Mouse (Mus musculus) megakaryocyte, adult 5-6 weeks (primary cell): ENCODE data around the gene 9630041A04Rik. TPM values are rescaled to one million over a fixed set of nuclear protein-coding genes. Genes with fewer than 3 reads are reported as not detected.

Source experiments
- ATAC-seq: 2 replicates; pipeline ENCODE4 v1.8.0; 2016; ENCODE audit warnings: mild to moderate bottlenecking, inconsistent platforms; ENCODE audit not compliant: poor library complexity, severe bottlenecking
- total RNA-seq, 2 experiments: library from RNA; stranded (forward) in 1 of 2; stranded (reverse) in 1 of 2; fragments of 153-499, 151-499 nt in 1 of 2; fragments of 221-1000, 200-1000 nt in 1 of 2; gene quantifications; 2 replicates each; pipeline versions ENCODE4 v1.2.3 to v1.2.4; 2015 to 2017

Gene 9630041A04Rik
- total RNA-seq, 2 experiments from 2014 or later: not detected

DNA sequence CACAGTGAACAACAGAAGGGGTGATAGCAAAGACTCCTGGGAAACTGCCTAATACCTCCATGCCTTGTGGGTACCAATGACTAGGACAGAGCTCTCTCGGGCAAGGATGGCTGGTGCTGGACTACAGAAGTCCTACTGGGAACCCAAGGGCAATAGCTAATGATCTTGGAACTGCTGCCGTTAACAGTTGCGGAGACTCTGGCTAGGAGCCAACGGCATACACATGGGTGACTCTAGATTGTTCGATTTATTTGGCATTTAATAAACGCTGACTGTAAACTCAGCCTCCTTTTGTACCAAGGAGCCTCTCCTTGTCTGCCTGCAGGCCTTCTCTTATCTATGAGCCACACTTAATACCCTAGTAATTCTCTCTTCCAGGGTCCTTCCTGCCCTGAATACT, 128.4 kb downstream of the 9630041A04Rik start:
- no peak for ATAC-seq

DNA sequence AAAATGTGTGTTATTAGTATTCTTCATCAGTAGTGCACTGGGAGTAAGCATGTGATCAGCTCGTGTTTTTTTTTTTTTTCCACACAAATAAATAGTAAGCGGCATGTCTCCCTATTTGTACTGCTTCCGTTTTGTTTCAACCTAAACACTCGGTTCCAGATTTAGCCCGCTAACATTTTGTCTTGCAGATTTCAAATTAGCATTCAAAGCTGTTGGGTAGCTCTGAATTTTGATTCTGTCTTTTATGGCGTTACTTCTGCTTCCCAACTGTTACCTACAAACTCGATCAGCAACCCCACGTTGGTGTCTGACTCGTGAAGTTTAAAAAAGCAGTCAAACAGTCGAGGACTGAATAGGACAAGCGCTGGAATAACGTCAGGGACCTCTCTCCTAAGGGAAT, 129.2 kb downstream of the 9630041A04Rik start:
- ATAC-seq: no peak
